Mouse (Mus musculus): ENCODE data around the gene Zfp276.
"Not testable (repeated sequence)": the region's sequence is repeated elsewhere in the genome, so short reads cannot be mapped to it uniquely, and the experiment has no call there.

The Zfp276 gene

DNA sequence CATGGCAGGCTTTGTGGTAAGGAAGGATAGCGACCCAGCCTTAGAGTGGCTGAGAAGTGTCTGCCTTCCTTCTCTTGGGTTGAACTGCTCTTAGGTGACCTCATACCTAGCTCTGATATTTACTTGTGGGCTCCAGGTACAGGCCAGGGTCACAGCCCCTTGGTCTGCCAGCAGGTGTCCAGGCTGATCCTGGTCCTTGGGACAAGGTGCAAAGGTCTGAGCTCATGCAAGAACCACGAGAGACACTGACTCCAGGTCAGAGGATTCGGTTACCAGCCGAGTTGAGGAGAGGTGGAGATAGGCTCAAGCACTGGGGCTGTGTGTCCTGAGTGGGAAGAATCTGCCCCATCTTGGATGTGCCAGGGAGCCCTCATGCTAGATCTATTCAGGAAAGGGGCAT lies 9.6 kb upstream of the Zfp276 start:
- DNase-seq (ENCODE audit: low spot score in 2 of 2) = no peak

DNA sequence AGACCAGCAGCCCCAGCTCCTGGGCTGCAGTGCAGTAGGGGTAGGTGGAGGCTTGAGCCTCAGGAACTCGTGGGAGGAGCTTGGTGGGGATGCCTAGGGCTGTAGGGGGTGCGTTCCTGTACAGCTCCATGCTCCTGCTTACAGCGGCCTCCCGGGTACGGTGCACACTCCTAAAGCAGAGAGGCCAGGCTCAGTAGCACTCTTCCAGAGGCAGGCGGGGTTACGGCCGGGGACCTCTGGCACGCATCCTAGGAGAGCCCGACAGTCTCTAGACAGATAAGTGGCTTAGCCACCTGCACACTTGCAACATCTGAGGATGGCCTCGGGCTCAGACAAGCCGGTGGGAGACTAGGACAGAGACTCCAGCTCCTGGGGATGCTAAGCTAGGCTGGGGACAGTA lies 8.5 kb upstream of the Zfp276 start:
- DNase-seq (ENCODE audit: low spot score in 2 of 2) = no peak

DNA sequence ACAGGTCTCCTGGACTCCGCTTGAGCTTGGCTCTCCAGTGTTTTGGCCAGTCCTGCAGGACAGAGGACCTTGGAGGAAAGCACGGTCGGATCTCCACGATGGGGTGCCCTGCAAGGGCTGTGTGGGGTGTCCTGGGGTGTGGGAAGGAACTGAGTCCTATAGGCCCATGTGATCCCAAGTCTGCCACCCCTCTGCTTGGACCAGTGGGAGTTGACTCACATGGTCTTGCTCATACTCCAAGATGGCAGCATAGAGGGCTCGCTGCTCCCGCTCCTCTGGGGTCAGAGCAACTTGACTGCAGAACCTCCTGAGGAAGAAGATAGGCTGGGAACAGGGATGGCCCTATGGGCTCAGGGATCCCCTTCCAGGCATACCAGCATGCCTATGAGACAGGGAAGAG lies 6.2 kb upstream of the Zfp276 start:
- no peak for DNase-seq (ENCODE audit: low spot score in 2 of 2)

DNA sequence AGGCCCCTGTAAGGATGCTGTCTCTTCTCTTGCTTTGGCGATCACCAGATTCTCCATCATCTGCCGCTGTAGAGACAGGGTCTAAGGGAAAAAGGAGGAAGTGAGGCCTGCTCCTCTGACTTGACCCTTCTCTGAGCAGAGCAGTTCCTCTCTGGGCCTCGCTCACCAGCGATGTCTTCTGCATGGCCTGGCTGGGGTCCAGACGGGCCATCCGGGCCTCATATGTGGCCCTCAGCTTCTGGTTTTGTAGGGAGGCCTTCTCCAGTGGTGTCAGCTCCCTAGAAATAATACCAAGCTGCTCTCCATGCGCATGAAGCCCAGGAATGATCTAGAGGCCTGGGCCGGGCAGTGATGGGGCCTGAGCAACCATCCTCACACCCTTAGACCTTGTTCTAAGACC lies 5.4 kb upstream of the Zfp276 start:
- no peak for DNase-seq (ENCODE audit: low spot score in 2 of 2)

DNA sequence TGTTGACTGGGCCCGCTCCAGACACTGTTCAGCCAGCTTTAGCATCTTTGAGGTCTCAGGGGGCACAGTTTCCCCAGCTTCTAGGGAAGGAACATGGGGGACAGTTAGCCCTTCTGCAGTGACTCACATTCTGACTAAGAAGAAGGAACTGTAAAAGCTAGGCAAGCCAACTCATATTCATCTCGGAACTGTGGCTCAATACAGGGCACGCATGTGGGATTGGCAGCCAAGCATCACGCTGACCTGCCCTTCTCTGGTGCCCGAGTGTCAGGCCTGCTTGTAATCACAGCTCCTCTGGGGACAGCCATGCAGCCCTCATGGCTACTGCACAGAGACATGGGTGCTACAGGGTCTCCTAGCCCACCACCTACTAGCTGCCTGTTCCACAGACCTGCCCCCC lies 3.1 kb upstream of the Zfp276 start:
- DNase-seq (ENCODE audit: low spot score in 2 of 2) = no peak

DNA sequence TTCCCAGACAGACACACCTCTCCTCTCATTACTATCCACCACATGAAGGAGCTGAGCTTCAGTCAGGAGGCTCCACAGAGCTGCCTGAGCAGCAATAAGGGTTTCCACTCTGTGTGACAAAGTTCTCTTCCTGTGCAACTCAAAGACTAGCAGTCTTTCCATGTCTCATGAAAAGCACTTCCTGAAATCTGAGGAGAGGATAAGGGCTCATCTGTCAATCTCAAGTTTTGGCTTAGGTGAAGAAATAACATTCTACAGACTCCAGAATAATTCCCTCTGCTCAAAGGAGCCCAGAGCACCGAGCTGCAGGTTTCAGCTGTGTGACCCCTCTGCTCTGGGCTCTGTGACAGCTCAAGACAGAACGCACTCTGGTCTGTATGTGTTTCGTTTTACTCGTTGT lies 1.1 kb upstream of the Zfp276 start:
- DNase-seq (ENCODE audit: low spot score in 2 of 2) = no peak

DNA sequence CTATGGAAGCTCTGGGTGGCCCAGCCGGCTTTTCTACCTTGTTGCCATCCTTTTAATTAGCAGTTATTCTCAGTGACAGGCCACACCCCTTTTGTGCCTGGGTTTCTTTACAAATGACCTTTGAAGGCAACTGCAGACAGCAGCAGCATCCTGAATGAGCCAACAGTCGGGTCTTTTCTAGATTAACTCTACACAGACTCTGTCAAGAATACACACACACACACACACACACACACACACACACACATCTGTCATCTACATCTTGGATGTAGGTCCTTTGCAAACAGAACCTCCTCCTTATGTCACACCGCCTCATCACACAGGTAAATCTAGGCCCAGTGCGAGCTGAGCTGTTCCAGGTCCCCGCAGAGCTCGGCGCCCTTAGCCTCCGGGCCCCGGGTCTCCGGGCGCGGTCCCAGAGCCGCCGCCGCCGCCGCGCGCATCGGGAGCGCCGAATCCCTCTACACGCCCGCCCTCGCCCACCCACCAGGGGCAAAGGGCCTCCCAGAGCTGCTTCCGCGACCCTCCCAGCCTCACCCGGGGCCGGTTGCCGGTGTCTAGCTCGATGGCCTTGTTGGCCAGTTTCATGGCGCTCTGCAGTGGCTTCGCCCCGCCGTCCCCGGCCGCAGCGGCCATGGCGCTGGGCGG lies 420 bp upstream of the Zfp276 start:
- DNase-seq (ENCODE audit: low spot score in 2 of 2) = no peak

DNA sequence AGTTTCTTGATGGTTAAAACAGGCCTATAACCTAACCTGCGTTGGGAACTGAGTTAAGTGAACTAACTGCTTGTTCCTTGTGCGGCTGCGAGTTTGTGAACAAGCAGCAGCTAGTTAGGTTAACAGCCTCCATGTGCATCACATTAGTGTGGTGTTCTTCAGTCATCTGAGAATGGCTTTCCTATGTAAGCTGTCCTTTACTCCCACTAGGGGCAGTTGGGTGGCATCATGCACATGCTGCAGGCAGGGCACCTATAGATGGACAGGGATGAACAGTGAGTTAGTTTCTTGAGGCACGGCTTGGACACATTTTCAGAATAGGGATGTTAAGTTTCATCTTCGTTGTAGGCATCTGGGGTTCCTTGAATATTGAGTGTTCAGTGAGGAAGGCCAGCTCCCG lies 1.2 kb downstream of the Zfp276 start:
- DNase-seq (ENCODE audit: low spot score in 2 of 2) = no peak

DNA sequence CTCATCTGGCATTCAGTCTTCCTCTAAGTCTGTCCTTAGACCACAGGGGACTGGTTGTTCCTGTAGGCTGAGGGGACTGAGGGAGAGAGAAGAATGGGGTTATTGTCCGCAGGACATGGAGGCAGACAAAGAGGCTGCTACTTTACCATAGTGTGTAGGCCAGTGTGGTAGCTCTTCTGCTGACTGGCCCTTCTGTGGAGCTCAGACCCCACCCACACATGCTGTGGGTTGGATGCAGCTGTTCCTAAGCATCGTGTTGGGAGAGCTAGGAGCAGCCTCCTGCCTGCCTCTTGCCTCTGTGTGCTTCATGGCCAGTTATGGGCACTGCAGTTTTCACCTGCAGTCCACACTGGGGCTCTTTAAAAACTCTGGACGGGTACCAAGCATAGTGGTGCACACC lies 3.1 kb downstream of the Zfp276 start:
- peak in 1 of 2 experiments; percentile 41 for DNase-seq (ENCODE audit: low spot score in 2 of 2)

DNA sequence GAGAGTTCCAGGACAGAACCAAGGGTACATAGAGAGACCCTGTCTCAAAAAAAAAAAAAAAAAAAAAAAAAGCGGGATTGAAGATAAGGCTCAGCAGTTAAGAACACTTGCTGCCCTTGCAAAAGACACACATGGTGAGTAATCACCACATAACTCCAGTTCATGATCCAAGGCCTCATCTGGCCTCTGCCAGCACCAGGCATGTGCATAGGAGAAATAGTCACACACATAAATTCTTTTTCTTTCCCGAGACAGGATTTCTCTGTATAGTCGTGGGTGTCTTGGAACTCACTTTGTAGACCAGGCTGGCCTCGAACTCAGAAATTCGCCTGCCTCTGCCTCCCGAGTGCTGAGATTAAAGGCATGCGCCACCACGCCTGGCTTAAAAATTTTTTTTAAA lies 3.6 kb downstream of the Zfp276 start:
- not testable (repeated sequence) for DNase-seq (ENCODE audit: low spot score in 2 of 2)

DNA sequence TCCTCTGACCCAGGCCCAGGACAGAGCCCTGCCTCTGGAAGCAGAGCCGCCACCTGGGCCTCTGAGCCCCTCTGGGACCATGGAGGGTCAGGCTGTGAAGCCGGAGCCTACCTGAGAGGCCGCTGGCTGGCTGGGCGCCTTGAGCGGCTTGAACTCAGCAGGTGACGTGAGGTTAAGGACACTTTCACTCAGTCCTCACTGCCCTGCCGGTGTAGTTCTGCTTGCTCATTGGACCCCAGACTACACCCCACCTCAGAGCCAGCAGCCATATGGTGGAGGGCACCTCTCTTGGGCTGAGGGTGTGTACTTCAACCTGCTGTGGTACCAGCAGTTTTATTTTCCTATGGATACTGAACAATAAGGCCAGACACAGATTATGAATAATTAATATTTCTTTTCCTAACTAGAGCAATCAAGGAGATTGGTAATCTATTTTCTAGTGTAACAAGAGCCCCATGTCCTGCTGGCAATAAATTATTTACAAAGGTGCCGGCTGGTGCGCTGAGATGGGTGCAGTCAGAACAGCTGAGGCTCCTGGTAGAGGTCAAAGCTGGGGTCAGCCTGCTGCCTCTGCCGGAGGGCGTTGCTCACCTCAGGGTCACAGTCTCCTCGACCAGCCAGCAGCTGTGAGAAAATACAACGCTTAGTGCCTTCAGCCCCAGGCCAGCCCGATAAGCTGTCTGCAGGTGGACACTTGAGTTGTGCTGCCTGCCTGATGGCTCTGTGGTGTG lies 14.1 kb downstream of the Zfp276 start:
- no peak for DNase-seq (ENCODE audit: low spot score in 2 of 2)

DNA sequence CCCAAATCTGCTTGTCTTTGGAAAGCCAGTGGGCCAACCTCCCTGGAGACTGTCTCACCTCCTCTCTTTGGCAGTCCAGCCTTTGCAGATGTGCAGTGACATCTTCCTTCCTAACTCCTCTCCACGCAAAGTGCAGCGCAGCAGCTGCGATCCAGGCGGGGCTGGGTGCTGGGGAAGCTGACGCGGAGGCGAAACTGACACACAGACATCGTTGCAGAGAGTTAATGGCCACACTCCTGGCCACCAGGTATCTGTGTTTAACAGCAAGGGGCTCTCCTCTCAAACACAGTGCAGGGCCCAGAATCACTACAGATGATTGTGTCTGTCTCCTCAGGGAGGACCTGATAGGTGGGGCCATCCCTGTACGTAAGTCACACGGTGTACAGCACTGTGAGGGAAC lies 17.2 kb downstream of the Zfp276 start:
- no peak for DNase-seq (ENCODE audit: low spot score in 2 of 2)

DNA sequence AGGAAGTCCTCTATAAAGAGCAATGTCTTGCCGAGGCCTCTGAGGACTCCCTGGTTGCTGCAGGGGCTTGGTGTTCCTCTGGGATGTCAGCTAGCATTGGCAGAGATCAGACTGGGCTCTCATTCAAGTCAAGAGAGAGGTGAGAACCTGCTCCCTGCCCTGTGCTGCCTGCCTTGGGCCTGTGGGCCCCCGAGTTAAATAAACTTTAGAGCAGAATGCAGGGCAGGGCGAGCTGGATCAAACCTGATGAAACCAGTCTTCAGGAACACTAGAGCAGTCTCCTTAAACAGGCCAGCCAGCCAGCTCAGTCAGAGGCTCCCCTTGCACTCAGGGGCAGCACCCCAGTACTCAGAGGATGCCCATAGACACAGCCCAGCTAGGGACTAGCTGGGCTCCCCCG lies 17.9 kb downstream of the Zfp276 start:
- DNase-seq (ENCODE audit: low spot score in 2 of 2) = no peak

DNA sequence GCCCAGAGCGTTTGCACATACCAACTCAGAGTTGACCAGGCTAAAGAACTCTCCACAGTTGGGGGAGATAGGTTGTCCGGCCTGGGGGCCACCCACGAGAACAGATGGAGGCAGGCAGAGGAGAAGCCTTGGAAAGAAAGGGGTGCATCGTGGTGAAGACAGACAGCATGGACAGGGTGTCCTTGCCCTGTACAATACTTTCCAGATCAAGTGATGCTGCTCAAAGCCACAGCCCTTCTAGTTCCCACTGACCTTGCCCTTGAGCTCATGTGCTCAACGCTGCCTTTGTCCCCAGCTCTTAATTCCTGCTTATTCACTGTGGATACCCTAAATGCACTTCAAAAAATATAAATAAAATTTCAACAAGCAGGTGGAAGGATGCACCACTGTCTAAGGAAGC lies 20.5 kb downstream of the Zfp276 start:
- no peak for DNase-seq (ENCODE audit: low spot score in 2 of 2)

DNA sequence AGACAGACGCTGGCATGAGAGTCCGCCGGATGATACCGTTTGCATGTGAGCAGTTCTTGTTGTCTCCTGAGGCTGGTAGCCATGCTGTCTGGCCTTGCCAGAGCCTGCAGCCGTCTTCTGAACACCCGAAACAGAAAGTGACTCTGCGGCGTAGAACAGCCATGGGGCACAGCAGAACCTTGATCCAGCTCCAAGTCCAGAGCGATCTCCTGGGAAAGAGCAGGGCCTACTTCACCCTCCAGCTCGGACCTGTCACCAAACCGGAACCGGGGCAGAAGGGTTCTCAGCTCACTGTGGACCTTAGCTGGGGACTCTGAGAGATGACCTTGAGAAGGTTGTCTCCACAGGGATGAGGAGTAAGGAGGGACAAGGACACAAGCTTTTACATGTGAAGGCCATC lies 21.1 kb downstream of the Zfp276 start:
- no peak for DNase-seq (ENCODE audit: low spot score in 2 of 2)

DNA sequence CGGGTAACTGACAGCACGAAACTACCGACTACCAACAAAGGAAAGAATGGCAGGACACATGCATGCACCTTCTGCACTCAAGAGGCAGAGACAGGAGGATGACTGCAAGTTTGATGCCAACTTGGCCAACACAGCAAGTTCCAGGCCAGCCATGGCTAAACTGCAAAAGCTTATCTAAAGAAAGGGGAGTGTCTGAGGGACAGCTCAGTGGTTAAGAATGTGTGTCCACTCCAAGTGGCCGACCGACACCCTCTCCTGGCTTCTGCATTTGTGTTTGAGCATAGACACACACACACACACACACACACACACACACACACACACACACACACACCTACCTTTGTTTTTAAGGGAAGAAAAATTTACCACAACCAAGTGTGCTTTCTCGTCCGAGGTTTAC lies 24.4 kb downstream of the Zfp276 start:
- DNase-seq (ENCODE audit: low spot score in 2 of 2) = no peak

DNA sequence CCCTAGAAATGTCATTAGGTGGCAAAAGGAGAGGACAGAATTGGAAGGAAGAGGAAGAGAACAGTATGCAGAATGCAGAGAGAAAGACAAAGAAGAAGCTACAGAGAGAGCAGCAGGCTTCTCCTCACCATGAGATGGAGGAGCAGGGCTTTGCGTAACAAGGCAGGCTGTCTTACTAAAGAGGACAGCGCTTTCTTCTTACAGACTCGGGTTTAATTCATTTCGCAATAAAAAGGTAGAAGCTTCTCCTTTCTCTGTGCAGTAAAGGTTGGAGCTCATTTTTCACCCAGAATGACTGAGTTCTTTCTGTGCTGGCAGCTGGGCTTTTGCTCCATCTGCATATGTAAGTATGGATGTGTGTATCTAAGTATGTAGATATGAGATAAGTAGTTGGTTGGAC lies 25.8 kb downstream of the Zfp276 start:
- DNase-seq (ENCODE audit: low spot score in 2 of 2) = no peak

DNA sequence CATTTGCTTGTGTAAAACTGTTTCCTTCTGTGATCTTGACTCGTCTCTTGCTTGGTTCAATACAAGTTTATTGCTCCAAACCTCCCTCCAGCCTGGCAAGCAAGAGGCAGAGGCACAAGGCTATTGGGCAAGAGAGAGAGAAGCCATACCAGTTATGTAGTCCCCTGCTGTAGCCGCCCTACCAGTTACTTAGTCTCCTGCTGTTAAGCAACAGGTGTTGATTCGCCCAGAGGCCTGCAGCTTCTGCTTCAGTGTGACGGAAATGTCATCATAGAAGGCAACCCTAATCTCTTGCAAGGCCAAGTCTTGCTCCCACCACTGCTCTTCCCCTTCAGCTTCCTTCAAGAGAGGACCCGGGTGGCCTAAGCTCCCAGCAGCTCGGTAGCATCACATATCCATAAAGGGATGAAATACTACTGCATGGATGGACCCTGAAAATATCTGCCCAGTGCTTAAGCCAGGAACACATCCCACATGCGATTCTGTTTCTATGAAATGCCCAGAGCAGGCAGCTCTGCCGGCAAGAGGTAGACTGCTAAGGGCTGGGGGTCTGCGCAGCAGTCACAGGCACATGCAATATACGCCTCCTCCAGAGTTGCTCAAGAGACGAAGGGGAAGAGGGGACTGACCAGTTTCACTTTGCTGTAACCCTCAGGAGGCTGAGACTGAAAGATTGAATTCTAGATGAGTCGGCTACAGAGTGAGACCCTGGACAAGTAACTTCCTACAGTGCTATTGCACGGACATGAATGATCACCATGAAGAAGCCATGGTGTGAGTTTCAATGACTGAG lies 26.5 kb downstream of the Zfp276 start:
- DNase-seq (ENCODE audit: low spot score in 2 of 2) = no peak

DNA sequence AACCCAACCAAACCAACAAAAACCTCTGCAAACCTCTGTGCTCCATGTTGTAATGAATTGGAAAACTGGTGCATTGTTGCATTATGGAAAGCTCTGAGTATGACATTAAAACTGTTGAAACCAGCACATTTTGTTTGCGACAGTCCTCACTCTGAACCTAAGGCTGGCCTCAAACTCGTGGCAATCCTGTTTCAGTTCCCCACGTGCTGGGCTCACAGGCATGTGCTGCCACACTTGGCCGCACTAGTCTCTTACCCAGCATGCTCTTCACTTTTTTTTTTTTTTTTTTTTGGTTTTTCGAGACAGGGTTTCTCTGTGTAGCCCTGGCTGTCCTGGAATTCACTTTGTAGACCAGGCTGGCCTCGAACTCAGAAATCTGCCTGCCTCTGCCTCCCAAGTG lies 29.0 kb downstream of the Zfp276 start:
- DNase-seq (ENCODE audit: low spot score in 2 of 2) = not testable (repeated sequence)

DNA sequence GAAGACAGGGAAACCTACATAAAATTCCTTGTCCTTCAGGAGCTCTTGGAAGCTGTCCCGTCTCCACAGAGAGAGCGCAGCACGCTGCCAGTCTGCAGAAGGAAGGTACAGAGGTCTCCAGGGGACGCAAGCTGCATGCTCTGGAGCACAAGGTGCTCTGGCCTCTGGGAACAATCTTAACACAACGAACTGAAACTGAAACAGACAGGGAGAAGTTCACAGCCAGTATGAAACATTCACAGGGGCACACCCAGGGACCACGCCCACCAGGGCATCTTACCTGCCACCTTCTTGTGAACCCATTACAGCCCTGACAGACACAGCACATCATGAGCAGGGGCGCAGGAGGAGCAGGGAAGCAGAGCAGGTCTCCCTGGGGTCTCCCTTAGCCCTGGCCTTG lies 30.0 kb downstream of the Zfp276 start:
- no peak for DNase-seq (ENCODE audit: low spot score in 2 of 2)

DNA sequence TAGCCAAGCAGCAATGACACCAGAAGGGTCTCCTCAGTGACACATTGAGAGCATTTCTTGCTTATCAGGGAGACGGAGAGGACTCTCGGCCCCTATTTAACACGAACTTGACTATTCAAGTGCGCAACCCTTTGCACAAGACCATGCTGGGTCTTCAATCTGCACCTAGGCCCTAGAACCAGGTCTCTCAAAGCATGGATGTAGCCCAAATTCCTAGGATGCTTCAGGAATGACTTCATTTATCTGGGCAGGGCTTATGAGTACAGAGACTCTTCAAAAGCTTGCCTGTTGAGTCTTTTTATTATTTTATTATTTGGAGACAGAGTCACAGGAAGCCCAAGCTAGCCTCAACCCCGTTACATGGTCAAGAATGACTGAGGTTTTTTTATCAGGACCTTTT lies 30.5 kb downstream of the Zfp276 start:
- DNase-seq (ENCODE audit: low spot score in 2 of 2) = no peak

DNA sequence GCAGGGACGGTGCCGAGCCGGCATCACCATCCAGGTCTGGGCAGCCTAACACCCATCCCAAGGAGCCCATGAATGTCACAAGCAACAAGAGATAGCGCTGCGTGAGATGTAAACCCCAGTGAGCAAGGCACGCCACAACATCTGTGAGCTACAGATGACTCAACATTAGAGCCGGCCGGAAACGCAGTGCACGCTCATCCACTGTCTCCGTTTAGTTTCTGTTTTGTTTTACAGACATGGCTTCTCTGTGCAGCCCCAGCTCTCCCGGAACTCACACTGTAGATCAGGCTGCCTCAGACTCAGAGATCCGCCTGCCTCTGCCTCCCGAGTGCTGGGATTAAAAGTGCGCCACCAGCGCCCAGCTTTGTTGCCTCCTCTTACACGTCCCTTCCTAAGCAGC lies 33.4 kb downstream of the Zfp276 start:
- no peak for DNase-seq (ENCODE audit: low spot score in 2 of 2)

DNA sequence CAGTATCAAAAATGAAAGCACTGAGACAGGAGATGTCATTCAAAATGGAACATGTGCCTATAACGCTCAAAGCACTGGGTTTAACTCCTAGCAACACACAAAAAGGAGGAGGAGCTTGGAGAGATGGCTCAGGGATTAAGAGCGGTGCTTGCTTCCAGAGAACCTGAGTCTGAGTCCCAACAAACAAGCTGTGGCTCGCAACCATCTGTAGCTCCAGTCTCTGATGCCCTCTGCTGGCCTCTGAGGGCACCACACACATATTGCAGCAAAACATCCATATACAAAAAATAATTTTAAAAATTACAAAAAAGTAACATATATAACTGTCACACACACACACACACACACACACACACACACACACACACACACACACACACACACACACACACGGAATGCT lies 36.2 kb downstream of the Zfp276 start:
- DNase-seq (ENCODE audit: low spot score in 2 of 2) = peak in 1 of 2 experiments; percentile 16

Data from frontal cortex, postnatal 14 days (tissue).